Mouse (Mus musculus) CH12.LX (cell line): ENCODE results near the gene Adm. TPM values are rescaled to one million over a fixed set of nuclear protein-coding genes. Genes with fewer than 3 reads are reported as not detected.
A peak's percentile ranks its signal among the peaks of the same experiment; 100 is the strongest.

Experiments
- DNase-seq: peaks from one replicate; pipeline ENCODE4 v3.0.0-alpha.2; 2013; ENCODE audit errors: extremely low read depth
- H3K27ac ChIP-seq: 2 replicates; pipeline ENCODE4 v1.5.1; 2012; ENCODE audit warnings: low read depth, mild to moderate bottlenecking, control low read depth, moderate library complexity; ENCODE audit not compliant: insufficient read depth
- H3K27me3 ChIP-seq: replicated peaks from 2 replicates; pipeline ENCODE3; 2012; ENCODE audit warnings: inconsistent platforms
- H3K36me3 ChIP-seq, 2 experiments: replicated peaks in 1 of 2; 2 replicates each; pipeline versions ENCODE3 to v1.6.1; 2012; ENCODE audit warnings: inconsistent platforms in 1 of 2, low read length in 1 of 2, mild to moderate bottlenecking in 1 of 2, mixed read lengths in 1 of 2, moderate library complexity in 1 of 2; ENCODE audit not compliant: control insufficient read depth in 1 of 2, insufficient read depth in 1 of 2
- H3K4me1 ChIP-seq, 2 experiments: 2 replicates each; pipeline ENCODE4 v1.6.1; 2012; ENCODE audit warnings: inconsistent platforms in 1 of 2, moderate library complexity in 1 of 2; ENCODE audit not compliant: insufficient read depth in 2 of 2, control insufficient read depth in 1 of 2
- H3K4me2 ChIP-seq: 2 replicates; pipeline ENCODE4 v1.6.1; 2012; ENCODE audit warnings: low read depth, mild to moderate bottlenecking, control low read depth; ENCODE audit not compliant: poor library complexity, insufficient read depth, severe bottlenecking
- H3K4me3 ChIP-seq, 3 experiments: fragments of 150-350 bp in 1 of 3; sonication (generic) in 1 of 3; replicated peaks in 1 of 3; 2 replicates each; pipeline versions ENCODE3 to v1.5.1; 2011 to 2012; ENCODE audit warnings: low read depth in 2 of 3, low read length in 2 of 3, mild to moderate bottlenecking in 2 of 3, moderate library complexity in 2 of 3, control low read depth in 1 of 3, improper control_type of control experiment in 1 of 3, inconsistent platforms in 1 of 3, mixed read lengths in 1 of 3; ENCODE audit not compliant: poor library complexity in 1 of 3
- H3K79me2 ChIP-seq: replicated peaks from 2 replicates; pipeline ENCODE4 v1.6.1; 2012; ENCODE audit warnings: mild to moderate bottlenecking, moderate library complexity; ENCODE audit not compliant: control insufficient read depth, poor library complexity, insufficient read depth, severe bottlenecking; ENCODE audit errors: extremely low read depth
- H3K9ac ChIP-seq: 2 replicates; pipeline ENCODE4 v1.6.1; 2012; ENCODE audit warnings: low read depth, mild to moderate bottlenecking, control low read depth, moderate library complexity; ENCODE audit not compliant: insufficient read depth
- H3K9me3 ChIP-seq: replicated peaks from 2 replicates; pipeline ENCODE3; 2012; ENCODE audit warnings: low read length, inconsistent platforms, mixed read lengths
- CHD1 ChIP-seq: IDR thresholded peaks from 2 replicates; pipeline ENCODE4 v1.6.1; 2012; ENCODE audit warnings: low read depth, low read length, improper control_type of control experiment, inconsistent platforms
- CHD2 ChIP-seq: IDR thresholded peaks from 2 replicates; pipeline ENCODE4 v1.6.1; 2011; ENCODE audit warnings: low read length, improper control_type of control experiment
- CTCF ChIP-seq, 2 experiments: IDR thresholded peaks in 1 of 2; conservative IDR thresholded peaks in 1 of 2; 2 replicates each; pipeline ENCODE4 v1.5.1; 2011 to 2012; ENCODE audit warnings: low read depth in 2 of 2, low read length in 2 of 2, improper control_type of control experiment in 1 of 2, inconsistent platforms in 1 of 2, mild to moderate bottlenecking in 1 of 2, moderate library complexity in 1 of 2
- EP300 ChIP-seq: IDR thresholded peaks from 2 replicates; pipeline ENCODE4 v1.6.1; 2011; ENCODE audit warnings: low read length, improper control_type of control experiment
- ETS1 ChIP-seq: conservative IDR thresholded peaks from 2 replicates; pipeline ENCODE4 v1.6.1; 2012; ENCODE audit warnings: low read depth, mild to moderate bottlenecking, inconsistent platforms, low read length, improper control_type of control experiment, moderate library complexity
- IRF4 ChIP-seq: IDR thresholded peaks from 2 replicates; pipeline ENCODE4 v1.6.1; 2014; ENCODE audit warnings: low read depth, mild to moderate bottlenecking, inconsistent platforms, low read length, improper control_type of control experiment
- JUN ChIP-seq: IDR thresholded peaks from 2 replicates; pipeline ENCODE4 v1.6.1; 2011; ENCODE audit warnings: low read depth, mild to moderate bottlenecking, low read length, improper control_type of control experiment, moderate library complexity; ENCODE audit not compliant: insufficient read depth
- JUND ChIP-seq: conservative IDR thresholded peaks from 2 replicates; pipeline ENCODE4 v1.6.1; 2011; ENCODE audit warnings: low read depth, low read length, improper control_type of control experiment
- MAX ChIP-seq: IDR thresholded peaks from 2 replicates; pipeline ENCODE4 v1.6.1; 2011; ENCODE audit warnings: low read length, improper control_type of control experiment
- MEF2A ChIP-seq: IDR thresholded peaks from 2 replicates; pipeline ENCODE4 v1.6.1; 2014; ENCODE audit warnings: low read depth, mild to moderate bottlenecking, inconsistent platforms, low read length, improper control_type of control experiment, borderline replicate concordance
- MXI1 ChIP-seq: IDR thresholded peaks from 2 replicates; pipeline ENCODE4 v1.6.1; 2011; ENCODE audit warnings: mild to moderate bottlenecking, low read depth, low read length, improper control_type of control experiment
- MYC ChIP-seq: IDR thresholded peaks from 2 replicates; pipeline ENCODE4 v1.6.1; 2011; ENCODE audit warnings: low read depth, mild to moderate bottlenecking, improper control_type of control experiment, low read length
- POLR2A ChIP-seq: IDR thresholded peaks from 2 replicates; pipeline ENCODE4 v1.6.1; 2011; ENCODE audit warnings: low read depth, mild to moderate bottlenecking, improper control_type of control experiment, low read length
- POLR2AphosphoS2 ChIP-seq: IDR thresholded peaks from 2 replicates; pipeline ENCODE4 v1.6.1; 2011; ENCODE audit warnings: low read depth, low read length, improper control_type of control experiment
- RCOR1 ChIP-seq: conservative IDR thresholded peaks from 2 replicates; pipeline ENCODE4 v1.6.1; 2012; ENCODE audit warnings: low read depth, mild to moderate bottlenecking, inconsistent platforms, low read length, improper control_type of control experiment
- SMC3 ChIP-seq: IDR thresholded peaks from 2 replicates; pipeline ENCODE4 v1.6.1; 2011; ENCODE audit warnings: low read depth, low read length, improper control_type of control experiment
- TBP ChIP-seq: conservative IDR thresholded peaks from 2 replicates; pipeline ENCODE4 v1.6.1; 2011; ENCODE audit warnings: low read depth, low read length, improper control_type of control experiment
- TCF12 ChIP-seq: IDR thresholded peaks from 2 replicates; pipeline ENCODE4 v1.6.1; 2014; ENCODE audit warnings: low read depth, mild to moderate bottlenecking, inconsistent platforms, low read length, improper control_type of control experiment
- USF2 ChIP-seq: conservative IDR thresholded peaks from 2 replicates; pipeline ENCODE4 v1.6.1; 2011; ENCODE audit warnings: low read depth, low read length, improper control_type of control experiment
- ZNF384 ChIP-seq: IDR thresholded peaks from 2 replicates; pipeline ENCODE4 v1.6.1; 2012; ENCODE audit warnings: low read depth, low read length, improper control_type of control experiment, inconsistent platforms
- dilution Hi-C: fragments of 300-500 bp; cut with MboI; formaldehyde crosslinking; loops from 2 replicates; pipeline ENCODE4 v1.14.3; 2020; ENCODE audit warnings: low sequenced_read_pairs; ENCODE audit not compliant: extremely low pct_unique_long_range_greater_than_20kb, extremely low pct_ligation_motif_present
- in situ Hi-C: fragments of 300-500 bp; cut with MboI; formaldehyde crosslinking; loops from 3 replicates; pipeline ENCODE4 v1.14.3; 2019; ENCODE audit warnings: low sequenced_read_pairs, low pct_ligation_motif_present, low pct_unique_long_range_greater_than_20kb, mixed read lengths
- polyA plus RNA-seq: library from polyadenylated mRNA; unstranded; fragments of >175 nt; gene quantifications from 2 replicates; pipeline ENCODE4 v1.2.1, GENCODE M21; 2012; ENCODE audit warnings: low read depth; ENCODE audit not compliant: insufficient read length
- total RNA-seq, 2 experiments: library from RNA; depleted of rRNA; stranded (reverse); fragments of 300-350 nt in 1 of 2; fragments of >200 nt in 1 of 2; gene quantifications; 2 replicates each; pipeline ENCODE4 v1.2.3; 2012 to 2014

Adm gene
- total and polyA plus RNA-seq, 3 experiments, result 6.9 to 23.2 (median 16.0) TPM

DNA sequence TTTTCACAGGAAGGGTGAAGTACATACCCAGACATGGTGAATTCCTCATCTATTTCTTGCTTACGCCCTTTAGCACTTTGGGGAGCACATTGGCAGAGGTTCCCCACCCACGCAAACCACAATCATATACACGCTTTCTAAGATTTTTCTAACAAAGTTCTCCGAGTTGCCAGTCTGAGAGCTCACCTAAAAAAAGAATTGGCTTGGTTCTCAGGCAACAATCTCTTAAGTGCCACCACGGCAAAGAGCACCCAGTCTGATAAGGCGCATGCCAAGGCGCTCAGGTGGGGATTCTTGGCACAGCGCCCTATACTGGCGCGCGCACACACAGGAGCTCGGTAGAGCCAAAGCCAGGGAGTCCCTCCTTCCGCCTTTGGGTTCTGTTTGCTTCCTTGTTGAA is 2.5 kb upstream of the Adm start:
- in situ Hi-C loops (loop anchor here (5.0 kb wide), 3 partner anchors 73 to 463 kb away; no protein-coding TSS in a partner anchor), dilution Hi-C loops (no loop called here)
- no peak overlapping the region for H3K9ac ChIP-seq
- H3K9me3 ChIP-seq, result peaks cover 3% of the 10 kb centered on the region
- no peak overlapping the region for H3K4me3 ChIP-seq
- H3K79me2 ChIP-seq, result 0 out of 2 replicates have a peak, but pooled peaks cover 5% of the 10 kb centered on the region
- DNase-seq, result no peak
- no peaks in the 10 kb centered on the region for H3K36me3 ChIP-seq
- peaks cover 44% of the 10 kb centered on the region for H3K27me3 ChIP-seq
- peaks cover 6 to 12% of the 10 kb centered on the region in 2 experiments; a peak in 2 of 4 replicates for H3K4me1 ChIP-seq
- TF ChIP-seq TBP, result no peak
- TF ChIP-seq USF2, result no peak
- no peak for TF ChIP-seq ZNF384
- TF ChIP-seq CTCF (conservative IDR thresholded peaks at IDR 0.05 in 1 of 2, IDR thresholded peaks at IDR 0.05 in 1 of 2; ENCODE audit: low read depth in 2 of 2, low read length in 2 of 2), result no peak
- TF ChIP-seq MAX, result no peak
- no peak for TF ChIP-seq CHD2
- no peak for TF ChIP-seq IRF4
- no peak for TF ChIP-seq MXI1
- no peak for TF ChIP-seq JUND
- TF ChIP-seq RCOR1, result no peak
- no peak for TF ChIP-seq SMC3
- TF ChIP-seq MYC, result no peak
- TF ChIP-seq JUN, result no peak
- no peak for TF ChIP-seq POLR2A
- no peak for TF ChIP-seq POLR2AphosphoS2
- no peak for TF ChIP-seq ETS1
- no peak for TF ChIP-seq EP300
- TF ChIP-seq CHD1, result no peak
- no peak for TF ChIP-seq MEF2A
- H3K4me2 ChIP-seq, result no peak overlapping the region
- no peak overlapping the region for H3K27ac ChIP-seq

DNA sequence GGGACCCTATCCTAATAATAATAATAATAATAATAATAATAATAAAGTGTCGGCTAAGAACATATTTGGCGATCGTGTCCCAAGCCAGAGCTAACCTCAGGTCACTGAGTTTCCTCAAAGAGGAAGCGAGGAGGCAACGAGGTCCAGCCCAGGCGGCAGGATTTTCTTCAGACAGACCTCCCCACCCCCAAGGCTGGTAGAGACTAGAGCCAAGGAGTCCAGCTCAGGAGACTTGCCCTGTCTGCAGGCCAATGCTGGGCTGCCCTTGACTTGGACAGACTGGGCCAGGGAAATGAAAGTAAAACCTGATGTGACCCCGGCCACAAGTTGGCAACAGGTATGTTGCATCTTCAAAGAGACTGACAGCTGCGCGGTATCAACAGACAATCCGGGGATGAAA is 2.0 kb upstream of the Adm start:
- dilution Hi-C loops (no loop called here), in situ Hi-C loops (loop anchor here (5.0 kb wide), 3 partner anchors 73 to 463 kb away; no protein-coding TSS in a partner anchor)
- Histone ChIP-seq H3K4me1 (peaks cover 4 to 13% of the 10 kb centered on the region in 2 experiments; a peak in 3 of 4 replicates), H3K27me3 (peaks cover 39% of the 10 kb centered on the region), H3K9ac (no peak overlapping the region), H3K4me2 (peak overlapping the region; percentile 91)
- no peak for DNase-seq
- TF ChIP-seq CHD2 (no peak), TCF12 (0 out of 2 replicates have a peak, but pooled peaks have one; percentile 22)
- TF ChIP-seq, all 38 proteins: peak for 1
- no peaks in the 10 kb centered on the region for H3K36me3 ChIP-seq
- H3K4me3 ChIP-seq, result peak overlapping the region in 1 of 3 experiments; percentile 34
- 0 out of 2 replicates have a peak, but pooled peaks cover 5% of the 10 kb centered on the region for H3K79me2 ChIP-seq
- H3K27ac ChIP-seq, result no peak overlapping the region
- H3K9me3 ChIP-seq, result peaks cover 1% of the 10 kb centered on the region
